Mouse (Mus musculus) CD4-positive helper T cell, adult 2 months (primary cell): ENCODE results near the gene Gm45717.

ENCODE experiments used
- DNase-seq: peaks from one replicate; pipeline ENCODE4 v3.0.0-alpha.2; 2012; ENCODE audit warnings: low read depth, missing footprints, low spot score

The Gm45717 gene

GRCm38 (mm10) chr7:140944236-140944635 is 11.5 kb downstream of the Gm45717 start:
- DNase-seq = no peak

DNA sequence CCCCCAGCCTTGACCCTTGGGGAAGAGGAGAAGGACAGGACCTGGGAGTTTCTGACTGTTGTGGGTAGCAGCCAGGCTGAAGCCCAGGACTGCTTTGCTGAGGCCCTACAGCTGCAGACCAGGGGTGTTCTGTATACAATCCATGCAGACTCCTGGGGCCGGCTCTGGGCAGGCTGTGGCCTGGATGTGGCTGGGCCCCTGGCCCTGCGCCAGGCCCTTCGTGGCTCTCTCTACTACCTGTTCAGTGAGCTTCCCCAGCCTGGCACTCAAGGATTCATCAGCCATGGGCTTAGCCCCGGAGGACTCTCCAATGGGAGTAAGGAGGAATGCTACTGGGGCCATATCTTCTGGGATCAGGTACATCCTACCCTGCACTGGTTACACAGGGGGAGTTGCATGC is 12.4 kb downstream of the Gm45717 start:
- no peak for DNase-seq

GRCm38 (mm10) chr7:140942811-140943210 is 12.9 kb downstream of the Gm45717 start:
- DNase-seq = no peak

- DNase-seq = peak; percentile 28
Measured at GRCm38 (mm10) chr7:140942341-140942740, 13.4 kb downstream of the Gm45717 start.

DNA sequence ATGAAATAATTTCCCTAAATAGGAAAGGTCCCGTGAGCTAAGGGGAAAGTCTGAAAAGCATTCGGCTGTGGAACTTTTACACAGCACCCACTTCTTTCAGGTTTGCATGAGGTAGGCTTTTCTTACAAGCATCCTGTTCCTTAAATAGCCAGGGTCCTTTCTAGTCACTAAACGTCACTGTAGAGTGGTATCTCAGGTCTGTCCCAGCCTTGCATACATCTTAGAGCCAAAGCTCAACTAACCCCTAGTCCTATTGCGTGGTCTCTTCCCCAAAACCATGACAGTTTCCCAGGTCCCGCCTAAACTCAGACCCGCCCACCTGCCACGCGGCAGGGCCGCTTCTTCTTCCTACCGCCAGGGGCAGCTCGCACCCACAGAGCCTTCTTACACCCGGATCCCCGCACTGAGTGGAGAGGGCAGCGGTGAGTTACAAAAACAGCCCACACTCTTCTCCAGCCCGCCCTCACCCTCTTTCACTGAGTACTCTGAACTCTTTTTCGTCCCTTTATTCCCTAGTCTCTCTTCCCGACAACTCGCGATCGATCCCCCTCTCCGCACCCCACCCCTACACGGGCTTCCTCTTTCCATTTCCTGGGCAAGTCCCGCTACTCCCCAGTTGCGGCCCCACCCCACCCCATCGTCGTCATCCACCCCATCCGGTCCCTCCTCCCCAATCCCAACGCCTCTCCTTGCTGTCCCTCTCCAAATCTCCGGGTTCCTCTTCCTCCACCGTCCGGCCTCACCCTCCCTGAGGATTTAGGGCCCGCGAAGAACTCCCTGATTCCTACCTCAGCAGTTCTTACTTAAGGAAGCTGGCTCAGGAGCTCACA is 14.3 kb downstream of the Gm45717 start, which contains the start of gene Pgghg:
TSS of gene Pgghg (plus strand) at position 170 of the 830 bp plus-strand sequence.
- DNase-seq = peak; percentile 91

DNA sequence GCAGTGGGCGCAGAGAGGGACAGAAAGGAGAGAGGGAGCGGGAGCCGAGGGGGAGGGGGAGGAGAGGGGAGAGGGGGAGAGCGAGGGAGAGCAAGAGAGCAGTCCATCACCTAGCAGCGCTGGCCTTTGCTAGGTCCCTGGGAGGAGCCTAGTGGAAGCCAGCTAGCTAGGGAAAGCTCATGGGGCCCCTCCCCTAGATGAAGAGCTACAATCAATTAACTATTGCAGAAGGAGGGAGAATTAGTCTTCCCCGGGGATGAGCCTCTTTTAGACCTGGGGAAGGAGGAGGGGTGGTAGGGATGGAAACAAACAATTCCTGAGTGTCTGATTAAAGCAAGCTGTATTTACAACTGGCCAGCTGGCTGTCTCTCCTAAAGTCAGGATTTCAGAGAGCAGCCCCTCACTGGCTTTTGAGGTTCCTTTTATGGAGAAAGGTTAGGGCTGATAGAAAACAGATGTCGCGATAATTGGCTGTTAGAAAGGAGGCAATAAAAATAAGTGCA is 16.0 kb downstream of the Gm45717 start:
- no peak for DNase-seq

DNA sequence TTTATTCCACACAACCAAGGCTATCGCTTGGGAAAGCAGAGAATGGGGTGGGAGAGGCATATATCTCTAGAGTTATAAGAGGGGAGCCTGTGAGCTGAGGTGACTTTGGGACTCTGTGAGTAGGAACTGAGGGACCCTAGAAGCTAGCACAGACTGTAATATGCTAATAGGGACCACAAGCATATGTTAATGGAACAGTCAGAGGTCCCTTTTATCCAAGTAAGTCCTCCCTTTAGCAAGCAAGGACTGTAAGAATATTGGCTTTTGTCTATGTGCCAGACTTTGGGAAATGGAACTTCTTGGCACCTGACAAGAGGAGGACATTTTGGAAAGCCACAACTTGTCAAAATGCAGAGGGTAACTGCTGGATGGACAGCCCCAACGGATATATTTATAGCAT is 16.8 kb downstream of the Gm45717 start:
- no peak for DNase-seq

DNA sequence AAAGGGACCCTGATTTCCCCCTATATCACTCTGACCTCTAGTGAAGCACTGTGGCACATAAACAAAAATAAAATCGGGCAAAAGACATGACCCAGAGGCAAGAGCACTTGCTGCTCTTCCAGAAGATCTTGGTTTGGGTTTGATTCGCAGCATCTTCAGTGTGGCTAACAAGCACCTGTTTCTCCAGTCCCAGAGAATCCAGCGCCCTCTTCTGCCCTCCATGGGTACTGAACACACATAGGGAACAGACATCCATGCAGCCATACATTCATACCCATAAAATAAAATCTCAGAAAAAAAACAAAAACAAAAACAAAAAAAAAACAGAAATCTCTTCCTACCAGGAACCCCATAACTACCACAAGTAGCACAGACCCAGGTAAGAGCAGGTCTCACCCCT is 17.3 kb downstream of the Gm45717 start:
- DNase-seq = no peak

- DNase-seq = no peak
Measured at GRCm38 (mm10) chr7:140927181-140927580, 28.6 kb downstream of the Gm45717 start.

DNA sequence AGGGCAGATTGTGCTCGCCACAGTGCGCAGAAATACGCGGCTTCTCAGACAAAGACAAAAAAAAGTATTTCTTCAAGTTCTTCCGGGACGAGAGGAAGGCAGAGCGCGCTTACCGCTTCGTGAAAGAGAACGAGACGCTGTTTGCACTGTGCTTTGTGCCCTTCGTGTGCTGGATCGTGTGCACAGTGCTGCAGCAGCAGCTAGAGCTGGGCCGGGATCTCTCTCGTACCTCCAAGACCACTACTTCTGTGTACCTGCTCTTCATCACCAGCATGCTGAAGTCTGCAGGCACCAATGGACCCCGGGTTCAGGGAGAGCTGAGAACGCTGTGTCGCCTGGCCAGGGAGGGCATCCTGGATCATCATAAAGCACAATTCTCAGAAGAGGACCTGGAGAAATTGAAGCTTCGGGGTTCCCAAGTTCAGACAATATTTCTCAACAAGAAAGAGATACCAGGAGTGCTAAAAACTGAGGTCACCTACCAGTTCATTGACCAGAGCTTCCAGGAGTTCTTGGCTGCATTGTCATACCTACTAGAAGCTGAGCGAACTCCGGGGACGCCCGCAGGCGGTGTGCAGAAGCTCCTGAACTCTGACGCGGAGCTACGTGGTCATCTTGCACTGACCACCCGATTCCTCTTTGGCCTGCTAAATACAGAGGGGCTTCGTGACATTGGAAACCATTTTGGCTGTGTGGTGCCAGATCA is 32.5 kb downstream of the Gm45717 start:
- no peak for DNase-seq

DNA sequence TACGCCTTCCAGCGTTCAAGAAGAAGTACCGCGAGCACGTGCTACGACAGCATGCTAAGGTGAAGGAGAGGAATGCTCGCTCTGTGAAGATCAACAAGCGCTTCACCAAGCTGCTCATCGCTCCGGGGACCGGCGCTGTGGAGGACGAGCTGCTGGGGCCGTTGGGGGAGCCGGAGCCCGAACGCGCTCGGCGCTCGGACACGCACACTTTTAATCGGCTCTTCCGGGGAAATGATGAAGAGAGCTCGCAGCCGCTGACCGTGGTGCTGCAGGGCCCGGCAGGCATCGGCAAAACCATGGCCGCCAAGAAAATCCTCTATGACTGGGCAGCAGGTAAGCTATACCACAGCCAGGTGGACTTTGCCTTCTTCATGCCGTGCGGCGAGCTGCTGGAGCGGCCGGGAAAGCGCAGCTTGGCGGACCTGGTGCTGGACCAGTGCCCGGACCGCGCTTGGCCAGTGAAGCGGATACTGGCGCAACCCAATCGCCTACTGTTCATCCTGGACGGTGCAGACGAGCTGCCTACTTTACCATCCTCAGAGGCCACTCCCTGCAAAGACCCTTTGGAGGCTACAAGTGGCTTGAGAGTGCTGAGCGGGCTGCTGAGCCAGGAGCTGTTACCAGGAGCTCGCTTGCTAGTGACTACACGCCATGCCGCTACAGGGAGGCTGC is 33.2 kb downstream of the Gm45717 start:
- peak; percentile 27 for DNase-seq

DNA sequence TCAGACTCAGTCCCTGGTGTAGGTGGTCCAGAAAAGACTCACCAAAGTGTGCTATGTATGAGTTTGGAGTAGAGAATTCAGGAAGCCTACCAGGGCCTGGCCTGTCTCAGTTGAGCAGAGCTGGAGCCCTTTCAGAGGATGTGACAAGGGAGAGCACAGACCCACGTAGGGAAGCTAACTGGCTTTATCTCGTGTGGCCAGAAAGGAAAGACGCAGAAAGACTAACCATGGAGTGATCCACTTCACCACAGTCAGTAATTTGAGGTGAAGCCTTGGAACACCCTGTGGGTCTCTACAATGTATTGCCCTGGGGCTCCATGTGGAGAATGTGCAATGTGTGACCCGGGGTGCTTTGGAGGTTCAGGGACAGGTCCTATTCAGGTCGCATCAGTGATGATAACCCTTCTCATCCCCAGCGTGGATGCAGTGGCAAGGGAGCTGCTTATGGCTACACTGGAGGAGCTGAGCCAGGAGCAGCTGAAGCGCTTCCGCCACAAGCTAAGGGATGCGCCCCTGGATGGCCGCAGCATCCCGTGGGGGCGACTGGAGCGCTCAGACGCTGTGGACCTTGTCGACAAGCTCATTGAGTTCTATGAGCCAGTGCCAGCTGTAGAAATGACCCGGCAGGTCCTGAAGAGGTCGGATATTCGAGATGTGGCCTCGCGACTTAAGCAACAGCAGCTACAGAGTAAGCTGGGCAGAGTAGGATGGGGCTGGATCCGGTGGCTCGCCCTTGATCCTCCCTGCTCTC is 34.3 kb downstream of the Gm45717 start:
- DNase-seq = no peak

DNA sequence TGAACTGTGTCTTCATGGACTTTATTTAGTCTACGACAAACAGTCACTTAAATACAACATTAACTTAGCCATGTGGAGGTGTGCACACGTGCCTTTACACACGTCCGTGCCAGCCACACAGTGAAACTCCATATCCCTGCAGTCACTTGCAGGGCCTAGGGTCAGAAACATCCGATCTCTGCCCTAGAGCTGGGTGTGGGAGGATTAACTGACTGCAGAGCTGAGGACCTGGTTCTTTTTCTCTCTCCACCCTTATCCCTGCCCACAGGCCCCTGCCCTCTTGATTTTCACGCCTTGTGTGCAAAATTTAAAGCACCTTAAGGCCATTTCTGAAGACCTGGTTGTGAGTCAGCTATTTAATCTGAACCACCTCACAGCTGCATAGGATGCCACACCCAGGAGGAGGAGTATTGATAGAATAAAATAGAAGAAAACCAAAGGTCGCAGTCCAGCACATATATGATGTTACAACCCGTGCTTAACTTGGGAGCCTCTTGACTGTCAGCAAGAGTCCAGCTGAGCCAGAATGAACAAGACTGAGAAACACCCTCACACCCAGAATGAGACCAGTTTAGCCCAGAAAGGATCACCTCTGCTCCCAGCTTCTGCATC is 35.2 kb downstream of the Gm45717 start, which contains the start of gene Nlrp6:
TSS of gene Nlrp6 (plus strand) at position 485 of the 612 bp plus-strand sequence.
- DNase-seq = no peak

DNA sequence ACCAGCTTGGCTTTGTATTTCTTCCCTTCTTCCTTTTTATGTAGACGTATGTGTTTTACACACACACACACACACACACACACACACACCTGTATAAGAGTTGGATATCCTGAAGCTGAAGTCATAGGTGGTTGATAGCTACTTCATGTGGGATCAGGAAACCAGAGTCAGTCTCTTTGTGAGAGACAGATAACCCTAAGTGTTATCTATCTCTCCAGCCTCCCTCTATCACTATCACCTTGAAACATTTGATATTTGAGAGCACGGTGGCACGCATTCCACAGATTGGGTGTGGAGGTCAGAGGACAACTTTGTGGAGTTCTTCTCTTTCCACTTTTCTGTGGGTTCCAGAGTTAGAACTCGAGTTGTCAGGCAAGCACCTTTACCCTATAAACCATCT is 35.8 kb downstream of the Gm45717 start:
- no peak for DNase-seq

- no peak for DNase-seq
Measured at GRCm38 (mm10) chr7:140914031-140914690, 41.6 kb downstream of the Gm45717 start.

GRCm38 (mm10) chr7:140912846-140913482 is 42.8 kb downstream of the Gm45717 start:
- no peak for DNase-seq

DNA sequence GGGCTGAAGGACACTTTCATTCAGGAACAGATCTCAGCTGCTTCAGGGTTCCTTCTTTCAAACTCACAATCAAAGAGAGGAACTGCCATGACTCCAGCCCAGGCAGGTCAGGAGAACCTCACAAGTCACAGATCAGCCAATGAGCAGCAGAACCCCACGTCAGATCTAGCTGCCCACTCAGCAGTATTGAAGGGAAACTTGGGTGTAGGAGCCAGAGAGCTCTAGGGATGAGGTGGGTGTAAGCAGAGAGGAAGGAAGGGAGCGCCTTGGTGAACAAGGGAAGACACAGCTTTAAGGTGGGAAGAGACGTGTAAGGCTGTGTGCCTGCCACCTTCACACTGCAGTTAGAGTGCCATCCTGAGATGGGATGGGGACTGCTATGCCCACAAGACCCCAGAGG is 43.4 kb downstream of the Gm45717 start:
- DNase-seq = no peak

DNA sequence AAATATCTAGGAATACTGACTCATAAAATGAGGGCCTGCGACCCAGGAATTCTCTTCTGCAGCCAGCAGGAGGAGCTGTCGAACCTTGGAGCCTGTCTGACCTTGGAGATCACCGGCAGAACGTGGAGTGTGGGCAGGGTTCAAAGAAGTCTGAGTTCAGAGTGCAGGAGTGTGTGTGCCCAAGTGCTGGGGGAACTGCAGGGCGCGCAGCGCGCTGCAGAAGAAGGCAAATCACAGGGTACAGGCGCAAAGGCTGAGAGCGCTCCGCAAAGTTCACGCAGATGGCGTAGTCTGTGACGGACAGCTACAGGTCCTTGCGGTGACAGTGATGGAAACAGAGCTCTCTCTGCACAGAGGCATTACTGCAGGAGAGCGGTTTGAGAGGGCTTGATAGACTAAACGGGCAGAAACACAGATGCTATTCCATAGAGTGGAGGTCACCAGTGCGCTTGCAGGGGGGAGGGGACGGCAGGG is 47.1 kb downstream of the Gm45717 start:
- peak; percentile 81 for DNase-seq

DNA sequence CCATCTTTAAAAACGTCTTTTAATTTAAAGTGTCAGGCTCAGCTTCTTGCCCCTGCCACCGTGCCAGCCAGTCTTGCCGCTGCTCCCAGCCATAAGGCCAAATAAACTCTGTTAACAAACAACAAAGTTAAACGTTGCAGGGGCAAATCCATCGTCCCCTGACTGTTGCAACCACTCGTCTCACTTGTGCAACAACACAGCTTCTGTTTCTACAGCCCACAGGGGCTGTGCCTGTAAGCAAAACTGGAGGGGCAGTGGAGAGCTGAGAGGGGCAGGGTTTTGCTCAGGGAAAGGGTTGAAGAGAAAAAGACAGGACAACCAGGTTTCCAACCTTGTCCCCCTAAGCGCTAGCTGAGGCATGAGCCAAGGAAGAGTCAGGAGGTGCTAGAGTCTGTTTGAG is 47.6 kb downstream of the Gm45717 start:
- no peak for DNase-seq

DNA sequence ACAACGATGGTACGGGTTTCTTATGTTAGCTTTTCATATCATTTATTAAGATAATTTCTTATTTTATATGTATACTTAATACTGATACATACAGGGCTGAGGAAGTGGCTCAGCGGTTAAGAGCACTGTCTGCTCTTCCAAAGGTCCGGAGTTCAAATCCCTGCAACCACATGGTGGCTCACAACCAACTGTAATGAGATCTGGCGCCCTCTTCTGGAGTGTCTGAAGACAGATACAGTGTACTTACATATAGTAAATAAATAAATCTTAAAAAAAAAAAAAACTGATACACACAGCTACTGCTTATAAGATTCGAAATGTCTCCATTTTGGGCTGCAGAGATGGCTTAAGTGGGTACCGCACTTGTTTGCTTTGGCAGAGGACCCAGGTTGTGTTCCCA is 48.0 kb downstream of the Gm45717 start:
- no peak for DNase-seq
